Mouse (Mus musculus) liver, adult 2 months (tissue): ENCODE data around the gene Nfu1.

ENCODE experiments used
- CTCF ChIP-seq: fragments of 200-500 bp; IDR thresholded peaks from 2 replicates; pipeline ENCODE4 v1.5.1; 2011; ENCODE audit warnings: low read depth, low read length, control low read depth
- POLR2A ChIP-seq: fragments of 200-500 bp; IDR thresholded peaks from 2 replicates; pipeline ENCODE4 v1.6.1; 2011; ENCODE audit warnings: low read length, control low read depth; ENCODE audit not compliant: insufficient read depth; ENCODE audit errors: extremely low read depth

GRCm38 (mm10) chr6:87040971-87041370 lies 31.9 kb downstream of the Nfu1 start:
- TF ChIP-seq CTCF (no peak), POLR2A (no peak)
